Mouse (Mus musculus): ENCODE measurements at regions not wholly inside any gene's neighbourhood (a gene's known extent, or its start where the extent isn't known, plus 50 kb on each side); places are given as distances from the start of the nearest gene placed in this dataset.

GRCm38 (mm10) chr1:88623040-88623439 lies 79.0 kb downstream of the Arl4c start:
- ATAC-seq (ENCODE audit: low read depth): no peak
- H3K9me3 ChIP-seq (ENCODE audit: control insufficient read depth, low read length): no peaks in the 10 kb centered on the region; the same call in 1 of the 2 replicates
- no peaks in the 10 kb centered on the region for H3K27me3 ChIP-seq (ENCODE audit: control insufficient read depth, insufficient read depth, low read length)
- H3K4me1 ChIP-seq (ENCODE audit: control insufficient read depth, insufficient read depth, low read length): no peaks in the 10 kb centered on the region
- no peak overlapping the region for H3K9ac ChIP-seq (replicated peaks; ENCODE audit: low read depth, low read length)
- no peaks in the 10 kb centered on the region for H3K36me3 ChIP-seq (ENCODE audit: control insufficient read depth, insufficient read depth, low read length)
- H3K4me3 ChIP-seq (ENCODE audit: low read depth, low read length): no peak overlapping the region
- H3K27ac ChIP-seq (ENCODE audit: low read depth, low read length): no peak overlapping the region
- no peak overlapping the region for H3K4me2 ChIP-seq (ENCODE audit: low read depth, low read length)
- 38% methylated on average over 10 of the region's 10 CpGs for WGBS

- Histone ChIP-seq H3K9ac (replicated peaks; ENCODE audit: low read depth, low read length) (no peak overlapping the region), H3K4me3 (ENCODE audit: low read depth, low read length) (no peak overlapping the region), H3K36me3 (ENCODE audit: control insufficient read depth, insufficient read depth, low read length) (no peaks in the 10 kb centered on the region), H3K9me3 (ENCODE audit: control insufficient read depth, low read length) (no peaks in the 10 kb centered on the region; the same call in 1 of the 2 replicates), H3K27me3 (ENCODE audit: control insufficient read depth, insufficient read depth, low read length) (no peaks in the 10 kb centered on the region), H3K4me1 (ENCODE audit: control insufficient read depth, insufficient read depth, low read length) (no peaks in the 10 kb centered on the region), H3K27ac (ENCODE audit: low read depth, low read length) (no peak overlapping the region), H3K4me2 (ENCODE audit: low read depth, low read length) (no peak overlapping the region)
- WGBS: 84% methylated on average over 6 of the region's 6 CpGs
- ATAC-seq (ENCODE audit: low read depth): no peak
Observed at GRCm38 (mm10) chr1:88622356-88622755, 79.7 kb downstream of the Arl4c start.

- Histone ChIP-seq H3K27me3 (ENCODE audit: control insufficient read depth, insufficient read depth, low read length) (no peaks in the 10 kb centered on the region), H3K36me3 (ENCODE audit: control insufficient read depth, insufficient read depth, low read length) (no peaks in the 10 kb centered on the region), H3K9ac (replicated peaks; ENCODE audit: low read depth, low read length) (no peak overlapping the region), H3K4me1 (ENCODE audit: control insufficient read depth, insufficient read depth, low read length) (no peaks in the 10 kb centered on the region), H3K4me3 (ENCODE audit: low read depth, low read length) (no peak overlapping the region), H3K4me2 (ENCODE audit: low read depth, low read length) (no peak overlapping the region), H3K27ac (ENCODE audit: low read depth, low read length) (no peak overlapping the region), H3K9me3 (ENCODE audit: control insufficient read depth, low read length) (no peaks in the 10 kb centered on the region; the same call in 1 of the 2 replicates)
- WGBS: 83% methylated on average over 2 of the region's 2 CpGs
- ATAC-seq (ENCODE audit: low read depth): no peak
Observed at GRCm38 (mm10) chr1:88621214-88621613, 80.8 kb downstream of the Arl4c start.

GRCm38 (mm10) chr1:88613007-88613406 lies 89.0 kb downstream of the Arl4c start:
- Histone ChIP-seq H3K9ac (replicated peaks; ENCODE audit: low read depth, low read length) (no peak overlapping the region), H3K9me3 (ENCODE audit: control insufficient read depth, low read length) (no peaks in the 10 kb centered on the region), H3K36me3 (ENCODE audit: control insufficient read depth, insufficient read depth, low read length) (no peaks in the 10 kb centered on the region), H3K4me2 (ENCODE audit: low read depth, low read length) (no peak overlapping the region), H3K4me3 (ENCODE audit: low read depth, low read length) (no peak overlapping the region), H3K27me3 (ENCODE audit: control insufficient read depth, insufficient read depth, low read length) (no peaks in the 10 kb centered on the region), H3K27ac (ENCODE audit: low read depth, low read length) (no peak overlapping the region), H3K4me1 (ENCODE audit: control insufficient read depth, insufficient read depth, low read length) (no peaks in the 10 kb centered on the region)
- 13% methylated on average over 2 of the region's 2 CpGs for WGBS
- no peak for ATAC-seq (ENCODE audit: low read depth)

GRCm38 (mm10) chr1:88611241-88611640 lies 90.8 kb downstream of the Arl4c start:
- H3K4me1 ChIP-seq (ENCODE audit: control insufficient read depth, insufficient read depth, low read length): no peaks in the 10 kb centered on the region
- 94% methylated on average over 5 of the region's 5 CpGs for WGBS
- no peak overlapping the region for H3K4me2 ChIP-seq (ENCODE audit: low read depth, low read length)
- no peaks in the 10 kb centered on the region for H3K36me3 ChIP-seq (ENCODE audit: control insufficient read depth, insufficient read depth, low read length)
- H3K9me3 ChIP-seq (ENCODE audit: control insufficient read depth, low read length): no peaks in the 10 kb centered on the region
- no peak overlapping the region for H3K4me3 ChIP-seq (ENCODE audit: low read depth, low read length)
- H3K9ac ChIP-seq (replicated peaks; ENCODE audit: low read depth, low read length): no peak overlapping the region
- ATAC-seq (ENCODE audit: low read depth): no peak
- no peak overlapping the region for H3K27ac ChIP-seq (ENCODE audit: low read depth, low read length)
- H3K27me3 ChIP-seq (ENCODE audit: control insufficient read depth, insufficient read depth, low read length): no peaks in the 10 kb centered on the region

- Histone ChIP-seq H3K4me1 (ENCODE audit: control insufficient read depth, insufficient read depth, low read length) (no peaks in the 10 kb centered on the region), H3K27ac (ENCODE audit: low read depth, low read length) (no peak overlapping the region), H3K4me2 (ENCODE audit: low read depth, low read length) (no peak overlapping the region), H3K27me3 (ENCODE audit: control insufficient read depth, insufficient read depth, low read length) (no peaks in the 10 kb centered on the region), H3K36me3 (ENCODE audit: control insufficient read depth, insufficient read depth, low read length) (no peaks in the 10 kb centered on the region), H3K9me3 (ENCODE audit: control insufficient read depth, low read length) (no peaks in the 10 kb centered on the region), H3K9ac (replicated peaks; ENCODE audit: low read depth, low read length) (no peak overlapping the region), H3K4me3 (ENCODE audit: low read depth, low read length) (no peak overlapping the region)
- WGBS: 92% methylated on average over 9 of the region's 9 CpGs
- no peak for ATAC-seq (ENCODE audit: low read depth)
Observed at GRCm38 (mm10) chr1:88610810-88611209, 91.2 kb downstream of the Arl4c start.

GRCm38 (mm10) chr1:88608826-88609225 lies 93.2 kb downstream of the Arl4c start:
- Histone ChIP-seq H3K36me3 (ENCODE audit: control insufficient read depth, insufficient read depth, low read length) (no peaks in the 10 kb centered on the region), H3K4me3 (ENCODE audit: low read depth, low read length) (no peak overlapping the region), H3K27me3 (ENCODE audit: control insufficient read depth, insufficient read depth, low read length) (no peaks in the 10 kb centered on the region), H3K27ac (ENCODE audit: low read depth, low read length) (no peak overlapping the region), H3K9ac (replicated peaks; ENCODE audit: low read depth, low read length) (no peak overlapping the region), H3K9me3 (ENCODE audit: control insufficient read depth, low read length) (no peaks in the 10 kb centered on the region), H3K4me2 (ENCODE audit: low read depth, low read length) (no peak overlapping the region), H3K4me1 (ENCODE audit: control insufficient read depth, insufficient read depth, low read length) (no peaks in the 10 kb centered on the region)
- WGBS: 40% methylated on average over 8 of the region's 8 CpGs
- ATAC-seq (ENCODE audit: low read depth): no peak

GRCm38 (mm10) chr1:88608236-88608635 lies 93.8 kb downstream of the Arl4c start:
- Histone ChIP-seq H3K9ac (replicated peaks; ENCODE audit: low read depth, low read length) (no peak overlapping the region), H3K27ac (ENCODE audit: low read depth, low read length) (no peak overlapping the region), H3K4me1 (ENCODE audit: control insufficient read depth, insufficient read depth, low read length) (no peaks in the 10 kb centered on the region), H3K36me3 (ENCODE audit: control insufficient read depth, insufficient read depth, low read length) (no peaks in the 10 kb centered on the region), H3K27me3 (ENCODE audit: control insufficient read depth, insufficient read depth, low read length) (no peaks in the 10 kb centered on the region), H3K9me3 (ENCODE audit: control insufficient read depth, low read length) (no peaks in the 10 kb centered on the region), H3K4me2 (ENCODE audit: low read depth, low read length) (no peak overlapping the region), H3K4me3 (ENCODE audit: low read depth, low read length) (no peak overlapping the region)
- no peak for ATAC-seq (ENCODE audit: low read depth)
- 54% methylated on average over 8 of the region's 8 CpGs for WGBS

- no peak overlapping the region for H3K4me2 ChIP-seq (ENCODE audit: low read depth, low read length)
- H3K4me1 ChIP-seq (ENCODE audit: control insufficient read depth, insufficient read depth, low read length): no peaks in the 10 kb centered on the region
- no peak for ATAC-seq (ENCODE audit: low read depth)
- WGBS: 64% methylated on average over 14 of the region's 14 CpGs
- H3K9ac ChIP-seq (replicated peaks; ENCODE audit: low read depth, low read length): no peak overlapping the region
- no peak overlapping the region for H3K27ac ChIP-seq (ENCODE audit: low read depth, low read length)
- H3K36me3 ChIP-seq (ENCODE audit: control insufficient read depth, insufficient read depth, low read length): no peaks in the 10 kb centered on the region
- no peak overlapping the region for H3K4me3 ChIP-seq (ENCODE audit: low read depth, low read length)
- H3K9me3 ChIP-seq (ENCODE audit: control insufficient read depth, low read length): no peaks in the 10 kb centered on the region
- no peaks in the 10 kb centered on the region for H3K27me3 ChIP-seq (ENCODE audit: control insufficient read depth, insufficient read depth, low read length)
Observed at GRCm38 (mm10) chr1:88605616-88606190, 95.8 kb upstream of the Glrp1 start.

Data from neural tube, embryonic 14.5 days (tissue).